Mouse (Mus musculus) limb, embryonic 13.5 days (tissue): ENCODE measurements around the gene AI837181. TPM values are rescaled to one million over a fixed set of nuclear protein-coding genes. Genes with fewer than 3 reads are reported as not detected.

ENCODE experiments used
- ATAC-seq: fragments of 200-750 bp; cut with Nextera tagmentation; 2 replicates; pipeline ENCODE4 v1.8.0; 2017; ENCODE audit warnings: low read depth, moderate number of reproducible peaks, moderate TSS enrichment; ENCODE audit not compliant: low FRiP score
- H3K27ac ChIP-seq: fragments of 300-500 bp; sonication (generic); 2 replicates; pipeline ENCODE4 v1.5.1; 2015; ENCODE audit warnings: inconsistent platforms, mild to moderate bottlenecking, moderate library complexity
- H3K27me3 ChIP-seq: fragments of 300-500 bp; sonication (generic); 2 replicates; pipeline ENCODE4 v1.6.1; 2015; ENCODE audit warnings: mild to moderate bottlenecking, inconsistent platforms
- H3K36me3 ChIP-seq: fragments of 300-500 bp; sonication (generic); 2 replicates; pipeline ENCODE4 v1.6.1; 2015; ENCODE audit warnings: inconsistent platforms, mild to moderate bottlenecking, moderate library complexity
- H3K4me1 ChIP-seq: fragments of 300-500 bp; sonication (generic); 2 replicates; pipeline ENCODE4 v1.6.1; 2015; ENCODE audit warnings: inconsistent platforms
- H3K4me2 ChIP-seq: fragments of 300-500 bp; sonication (generic); replicated peaks from 2 replicates; pipeline ENCODE4 v1.6.1; 2015; ENCODE audit warnings: inconsistent platforms, mild to moderate bottlenecking, moderate library complexity
- H3K4me3 ChIP-seq: fragments of 300-500 bp; sonication (generic); 2 replicates; pipeline ENCODE4 v1.5.1; 2015; ENCODE audit warnings: moderate library complexity, mild to moderate bottlenecking, inconsistent platforms
- H3K9ac ChIP-seq: fragments of 300-500 bp; sonication (generic); 2 replicates; pipeline ENCODE4 v1.6.1; 2015; ENCODE audit warnings: mild to moderate bottlenecking, inconsistent platforms
- H3K9me3 ChIP-seq: fragments of 300-500 bp; sonication (generic); 2 replicates; pipeline ENCODE4 v1.6.1; 2016; ENCODE audit warnings: inconsistent platforms
- WGBS: fragments of 180-500 bp; shearing (Covaris S2); methylation state at CpG from one replicate; pipeline ENCODE4 v1.1.7; 2015; 5-methylcytosine and 5-hydroxymethylcytosine counted together
- polyA plus RNA-seq: library from polyadenylated mRNA; unstranded; fragments of >200 nt; fragmentation: Nextera tagmentation; extraction: Ambion mirVana; gene quantifications from 2 replicates; pipeline ENCODE4 v1.2.1, GENCODE M21; 2015

AI837181 gene
- polyA plus RNA-seq, 1 experiment from 2014 or later = 77.9 TPM

GRCm38 (mm10) chr19:5418750-5419466, 6.0 kb upstream of the AI837181 start:
- H3K36me3 ChIP-seq = peaks cover 43% of the 10 kb centered on the region
- H3K27me3 ChIP-seq = no peaks in the 10 kb centered on the region
- no peak overlapping the region for H3K27ac ChIP-seq
- H3K4me1 ChIP-seq = peaks cover 17% of the 10 kb centered on the region
- no peak overlapping the region for H3K4me2 ChIP-seq
- H3K4me3 ChIP-seq = no peak overlapping the region
- ATAC-seq = no peak
- 95% methylated on average over 8 of the region's 8 CpGs for WGBS
- H3K9me3 ChIP-seq = no peaks in the 10 kb centered on the region
- H3K9ac ChIP-seq = no peak overlapping the region

DNA sequence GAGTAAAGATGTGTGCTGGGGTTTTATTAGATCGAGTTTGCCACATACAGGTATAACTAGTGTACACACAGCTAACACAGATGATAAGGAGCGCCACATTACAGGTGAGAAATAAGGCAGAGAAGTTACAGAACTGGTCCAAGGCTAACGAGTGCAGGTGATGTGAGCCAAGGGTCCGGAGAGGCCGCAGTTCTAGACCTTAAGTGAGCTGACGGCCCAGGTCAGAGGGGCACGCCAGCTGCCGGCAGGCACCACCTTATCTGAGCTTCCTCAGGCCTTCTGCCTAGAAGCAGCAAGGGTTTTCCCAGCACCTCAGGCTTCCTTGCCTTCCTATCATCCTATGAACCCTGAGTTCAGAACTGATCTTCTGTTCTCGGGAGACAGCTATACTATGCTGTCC, 5.3 kb upstream of the AI837181 start:
- ATAC-seq = no peak
- peaks cover 43% of the 10 kb centered on the region for H3K36me3 ChIP-seq
- WGBS = 89% methylated on average over 9 of the region's 9 CpGs

GRCm38 (mm10) chr19:5420579-5420978, 4.4 kb upstream of the AI837181 start:
- Histone ChIP-seq H3K9ac (no peak overlapping the region), H3K4me3 (no peak overlapping the region), H3K4me1 (peaks cover 17% of the 10 kb centered on the region), H3K27me3 (no peaks in the 10 kb centered on the region), H3K27ac (no peak overlapping the region), H3K36me3 (peaks cover 43% of the 10 kb centered on the region), H3K4me2 (no peak overlapping the region), H3K9me3 (no peaks in the 10 kb centered on the region)
- ATAC-seq = no peak
- WGBS = 91% methylated on average over 6 of the region's 6 CpGs

More for the DNA sequence above, 5.3 kb upstream of the AI837181 start:
- no peaks in the 10 kb centered on the region for H3K27me3 ChIP-seq
- no peaks in the 10 kb centered on the region for H3K9me3 ChIP-seq
- H3K9ac ChIP-seq = no peak overlapping the region
- no peak overlapping the region for H3K4me3 ChIP-seq
- H3K27ac ChIP-seq = no peak overlapping the region
- H3K4me1 ChIP-seq = peaks cover 17% of the 10 kb centered on the region
- no peak overlapping the region for H3K4me2 ChIP-seq

DNA sequence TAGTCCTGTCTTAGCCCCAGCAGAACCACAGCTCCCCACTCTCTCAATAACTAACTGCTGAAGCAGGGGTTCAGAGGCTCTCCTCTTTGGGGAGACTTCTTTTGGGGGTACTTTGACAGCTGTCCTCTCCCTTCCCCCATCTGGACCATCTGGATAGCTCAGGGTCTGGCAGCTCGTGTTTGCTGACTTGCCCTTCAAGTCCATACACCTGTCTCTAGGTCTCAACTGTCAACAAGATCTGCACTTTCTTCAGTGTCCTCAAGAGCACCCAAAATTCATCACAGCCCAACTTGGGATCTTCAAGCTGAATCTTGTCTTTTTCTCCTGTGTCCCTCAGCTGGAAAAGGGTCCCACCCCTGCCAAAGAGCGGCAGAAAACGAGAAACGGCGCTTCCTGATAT, 3.2 kb upstream of the AI837181 start:
- no peaks in the 10 kb centered on the region for H3K27me3 ChIP-seq
- no peak overlapping the region for H3K27ac ChIP-seq
- H3K4me1 ChIP-seq = peaks cover 29% of the 10 kb centered on the region
- no peak for ATAC-seq
- peaks cover 54% of the 10 kb centered on the region for H3K36me3 ChIP-seq
- no peak overlapping the region for H3K4me3 ChIP-seq
- 85% methylated on average over 5 of the region's 5 CpGs for WGBS
- peak overlapping the region; percentile 19; the same call in 1 of the 2 replicates for H3K9ac ChIP-seq
- H3K9me3 ChIP-seq = no peaks in the 10 kb centered on the region
- H3K4me2 ChIP-seq = no peak overlapping the region; the same call in 1 of the 2 replicates

- H3K9ac ChIP-seq = 0 out of 2 replicates have a peak overlapping the region, but pooled peaks have one; percentile 19
- no peak for ATAC-seq
- peaks cover 58% of the 10 kb centered on the region for H3K36me3 ChIP-seq
- H3K9me3 ChIP-seq = no peaks in the 10 kb centered on the region
- no peak overlapping the region for H3K27ac ChIP-seq
- H3K4me3 ChIP-seq = peak overlapping the region; percentile 4; the same call in 1 of the 2 replicates
- no peaks in the 10 kb centered on the region for H3K27me3 ChIP-seq
- WGBS = 88% methylated on average over 10 of the region's 10 CpGs
- H3K4me1 ChIP-seq = peaks cover 34% of the 10 kb centered on the region
- no peak overlapping the region; the same call in 1 of the 2 replicates for H3K4me2 ChIP-seq
These were observed 2.7 kb upstream of the AI837181 start for GRCm38 (mm10) chr19:5422267-5422666.

DNA sequence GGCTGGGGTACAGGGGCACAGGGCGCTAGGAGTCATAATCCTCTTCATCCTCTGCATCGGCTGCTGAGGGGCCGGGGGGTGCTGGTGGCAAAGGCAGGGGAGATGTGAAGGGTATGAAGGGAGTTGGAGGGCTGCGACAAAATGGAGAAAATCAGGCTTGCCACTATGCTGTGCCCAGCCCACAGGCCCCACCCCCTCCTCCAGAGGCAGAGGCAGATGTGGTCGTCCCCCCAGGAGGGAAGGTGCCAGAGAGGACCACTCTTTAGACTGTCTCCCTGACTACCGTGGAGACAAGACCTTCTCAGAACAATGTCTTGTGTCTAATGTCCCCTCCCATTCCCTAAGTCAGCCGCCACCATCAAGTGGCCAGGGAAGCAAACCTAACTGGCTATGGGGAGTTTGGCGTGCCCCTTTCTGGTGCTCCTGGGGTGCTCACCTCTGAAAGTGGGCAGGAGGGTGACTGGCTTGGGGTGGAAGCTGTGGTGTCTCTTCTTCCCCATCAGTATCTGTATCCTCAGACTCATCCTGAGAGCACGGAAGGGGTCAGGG, 2.0 kb upstream of the AI837181 start:
- H3K27ac ChIP-seq = no peak overlapping the region
- 77% methylated on average over 9 of the region's 9 CpGs for WGBS

GRCm38 (mm10) chr19:5423561-5423960, 1.4 kb upstream of the AI837181 start:
- 65% methylated on average over 12 of the region's 12 CpGs for WGBS
- H3K27me3 ChIP-seq = no peaks in the 10 kb centered on the region
- H3K36me3 ChIP-seq = peaks cover 56% of the 10 kb centered on the region
- H3K4me3 ChIP-seq = peak overlapping the region; percentile 80
- no peak for ATAC-seq
- peak overlapping the region; percentile 87; the same call in 1 of the 2 replicates for H3K27ac ChIP-seq
- peak overlapping the region; percentile 88 for H3K9ac ChIP-seq
- peaks cover 38% of the 10 kb centered on the region for H3K4me1 ChIP-seq
- peak overlapping the region; percentile 91 for H3K4me2 ChIP-seq
- H3K9me3 ChIP-seq = no peaks in the 10 kb centered on the region

More for the DNA sequence above, 2.0 kb upstream of the AI837181 start:
- Histone ChIP-seq H3K9me3 (no peaks in the 10 kb centered on the region), H3K4me1 (peaks cover 37% of the 10 kb centered on the region), H3K9ac (peak overlapping the region; percentile 88), H3K4me2 (peak overlapping the region; percentile 91), H3K36me3 (peaks cover 56% of the 10 kb centered on the region), H3K4me3 (peak overlapping the region; percentile 80), H3K27me3 (no peaks in the 10 kb centered on the region)
- ATAC-seq = no peak

DNA sequence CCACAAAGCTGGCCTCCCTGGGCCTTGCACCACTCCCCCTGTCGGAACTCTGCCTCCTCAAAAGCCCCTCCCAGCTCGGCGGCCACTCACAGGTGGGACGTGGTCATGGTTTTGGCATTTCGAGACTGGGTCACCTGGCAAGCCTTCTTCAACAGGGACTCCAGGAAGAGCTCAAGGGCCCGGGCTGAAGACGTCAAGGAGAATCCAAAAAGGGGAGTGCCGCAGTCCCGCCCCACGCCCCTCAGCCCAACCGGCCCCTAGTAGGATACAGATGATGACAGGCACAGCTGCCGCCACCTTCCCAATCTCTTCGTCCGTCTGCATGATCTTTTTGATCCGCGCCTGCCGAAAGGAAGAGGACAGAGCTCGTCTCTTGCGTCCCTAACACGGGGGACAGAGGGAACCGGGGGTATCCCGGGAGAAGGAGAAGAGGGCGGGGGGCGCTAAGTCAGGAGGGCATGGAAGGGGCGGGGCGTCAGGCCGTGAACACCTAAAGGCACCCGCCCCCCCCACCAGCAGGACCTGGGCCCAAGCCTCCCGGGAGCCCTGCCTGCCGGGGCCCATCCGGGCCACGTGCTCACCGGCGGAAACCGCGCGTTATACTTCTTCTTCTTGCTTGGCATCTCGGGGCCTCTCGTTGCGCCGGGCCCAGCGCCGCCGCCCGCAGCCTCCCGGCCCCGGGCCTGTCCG, 707 bp upstream of the AI837181 start:
- no peaks in the 10 kb centered on the region for H3K9me3 ChIP-seq
- WGBS = under 1% methylated on average over 39 of the region's 48 CpGs
- peaks cover 56% of the 10 kb centered on the region for H3K36me3 ChIP-seq
- H3K27me3 ChIP-seq = no peaks in the 10 kb centered on the region
- H3K4me3 ChIP-seq = peak overlapping the region; percentile 80
- H3K9ac ChIP-seq = peak overlapping the region; percentile 88
- peak; percentile 66 for ATAC-seq
- peak overlapping the region; percentile 87 for H3K27ac ChIP-seq
- H3K4me1 ChIP-seq = peaks cover 38% of the 10 kb centered on the region
- H3K4me2 ChIP-seq = peak overlapping the region; percentile 91

GRCm38 (mm10) chr19:5425906-5426565, 1.1 kb downstream of the AI837181 start:
- Histone ChIP-seq H3K27ac (0 out of 2 replicates have a peak overlapping the region, but pooled peaks have one; percentile 85), H3K4me1 (peaks cover 38% of the 10 kb centered on the region), H3K4me2 (peak overlapping the region; percentile 88), H3K9me3 (no peaks in the 10 kb centered on the region), H3K36me3 (peaks cover 41% of the 10 kb centered on the region), H3K4me3 (peak overlapping the region; percentile 80), H3K27me3 (no peaks in the 10 kb centered on the region), H3K9ac (peak overlapping the region; percentile 96)
- WGBS = 88% methylated on average over 18 of the region's 18 CpGs
- no peak for ATAC-seq

DNA sequence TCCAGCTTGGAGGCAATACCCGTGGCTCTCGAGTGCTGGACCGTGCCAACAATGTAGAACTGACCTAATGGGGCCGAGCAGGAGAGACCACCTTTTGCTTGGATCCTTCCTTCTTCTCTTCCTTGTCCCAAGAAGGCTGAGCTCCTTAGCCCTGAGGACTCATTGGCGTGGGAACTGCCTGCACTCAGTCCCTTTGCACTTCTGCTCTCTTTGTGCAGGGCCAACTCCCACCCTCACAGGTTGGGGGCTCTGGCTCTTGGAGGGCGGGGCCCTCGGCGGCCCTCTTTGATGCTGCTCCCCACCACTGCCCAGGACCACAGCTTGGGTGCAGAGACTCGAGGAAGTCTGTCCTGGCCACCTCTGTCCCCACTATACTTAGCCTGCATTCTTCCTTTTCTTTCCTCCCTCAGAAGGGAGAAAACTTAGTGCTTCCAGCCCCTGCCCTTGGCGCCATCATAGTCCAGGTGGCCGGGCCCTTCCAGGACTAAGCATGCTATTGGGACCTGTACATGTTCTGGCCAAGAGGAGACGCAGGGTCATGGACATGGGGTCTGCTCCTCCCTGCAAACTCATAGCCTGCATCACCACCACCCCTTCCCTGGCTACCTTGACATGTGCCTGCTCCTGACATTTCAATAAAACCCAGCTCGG, 1.8 kb downstream of the AI837181 start:
- ATAC-seq = no peak
- H3K27me3 ChIP-seq = no peaks in the 10 kb centered on the region
- H3K9me3 ChIP-seq = no peaks in the 10 kb centered on the region
- peaks cover 33% of the 10 kb centered on the region for H3K36me3 ChIP-seq
- H3K9ac ChIP-seq = no peak overlapping the region; the same call in 1 of the 2 replicates
- peaks cover 38% of the 10 kb centered on the region for H3K4me1 ChIP-seq
- peak overlapping the region; percentile 80 for H3K4me3 ChIP-seq
- peak overlapping the region; percentile 88 for H3K4me2 ChIP-seq
- WGBS = 92% methylated on average over 13 of the region's 13 CpGs
- no peak overlapping the region for H3K27ac ChIP-seq

- Histone ChIP-seq H3K4me1 (peaks cover 35% of the 10 kb centered on the region), H3K4me3 (no peak overlapping the region), H3K4me2 (no peak overlapping the region), H3K9me3 (no peaks in the 10 kb centered on the region), H3K9ac (no peak overlapping the region), H3K27ac (no peak overlapping the region), H3K36me3 (peaks cover 20% of the 10 kb centered on the region), H3K27me3 (no peaks in the 10 kb centered on the region)
- 82% methylated on average over 2 of the region's 2 CpGs for WGBS
- no peak for ATAC-seq
These were observed 3.1 kb downstream of the AI837181 start for GRCm38 (mm10) chr19:5428083-5428482.
